Mouse (Mus musculus) thymus, postnatal 4 days (tissue): ENCODE measurements around the gene Tent4b.

Experiments used
- DNase-seq: peaks from one replicate; pipeline ENCODE4 v3.0.0; 2021

The Tent4b gene

DNA sequence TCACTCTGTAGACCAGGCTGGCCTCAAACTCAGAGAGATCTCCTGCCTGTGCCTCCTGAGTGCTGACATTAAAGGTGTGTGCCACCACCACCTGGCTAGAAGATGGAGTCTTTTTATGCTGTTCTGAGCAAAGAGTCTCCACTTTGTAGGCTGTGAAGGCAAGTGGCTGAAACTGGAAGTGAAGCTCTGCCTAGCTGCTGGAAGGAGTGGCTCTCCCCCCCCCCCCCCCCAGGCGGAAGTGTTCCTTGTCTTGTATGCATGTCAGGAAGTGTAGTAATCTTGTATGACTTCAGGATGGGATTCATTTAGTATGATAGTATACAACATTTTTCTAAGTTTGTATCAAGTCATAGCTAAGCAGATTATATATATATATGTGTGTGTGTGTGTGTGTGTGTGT is 29.8 kb downstream of the Tent4b start:
- no peak for DNase-seq

DNA sequence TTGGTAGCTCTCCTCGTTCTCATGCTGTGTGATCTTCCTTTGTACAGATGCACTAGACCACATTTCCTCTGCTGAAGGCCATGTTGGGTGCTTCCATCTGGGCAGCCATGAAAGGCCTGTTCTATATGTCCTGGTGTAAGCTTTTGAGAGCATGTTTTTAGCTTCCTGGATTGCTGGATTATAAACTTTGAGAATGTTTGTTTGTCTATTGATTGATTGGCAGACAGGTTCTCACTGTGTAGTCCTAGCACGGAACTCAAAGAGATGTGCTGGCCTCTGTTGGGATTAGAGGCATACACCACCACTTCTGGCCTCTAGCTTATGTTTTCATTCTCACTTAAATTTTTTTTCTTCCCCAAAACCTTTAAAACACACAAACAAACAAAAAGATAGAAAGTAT is 37.7 kb downstream of the Tent4b start:
- no peak for DNase-seq

DNA sequence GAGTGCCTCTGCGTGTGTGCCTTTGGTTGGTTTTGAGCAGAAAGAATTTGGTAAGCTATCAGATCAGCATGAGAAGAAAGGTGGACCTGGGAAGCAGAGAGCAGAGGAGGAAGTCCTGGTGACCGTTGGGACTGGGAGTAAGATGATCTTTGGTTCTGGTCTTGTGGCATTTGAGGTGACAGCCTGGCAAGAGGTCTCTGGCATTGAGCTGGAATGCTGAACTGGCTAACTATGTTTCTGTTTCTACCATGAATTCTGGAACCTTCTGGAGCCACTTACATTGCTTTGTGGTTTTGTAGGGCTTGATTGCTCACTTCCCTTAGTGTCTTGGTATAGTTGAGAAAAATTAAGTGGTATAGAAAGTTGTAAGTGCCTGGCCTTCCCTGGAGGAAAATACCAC is 38.6 kb downstream of the Tent4b start:
- DNase-seq, result no peak

DNA sequence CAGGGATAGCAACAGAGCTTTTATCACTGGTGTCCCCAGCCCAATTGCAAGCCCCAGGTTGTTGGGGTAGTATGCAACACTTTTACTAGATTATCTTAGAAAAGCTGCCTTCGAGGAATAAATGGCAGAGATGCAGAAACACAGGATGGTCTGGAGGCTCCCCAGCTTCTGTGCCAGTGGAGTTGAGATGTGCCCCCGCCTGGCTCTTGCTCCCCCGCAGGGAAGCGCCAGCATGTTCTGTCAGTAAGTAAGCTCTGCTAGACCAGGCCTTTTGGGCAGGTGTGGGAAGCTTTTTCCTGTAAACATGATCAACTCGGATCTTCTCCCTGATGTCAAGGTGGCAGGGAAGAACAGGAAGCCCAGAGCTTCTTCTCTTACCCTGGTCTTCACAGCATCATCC is 40.3 kb downstream of the Tent4b start:
- DNase-seq, result no peak

DNA sequence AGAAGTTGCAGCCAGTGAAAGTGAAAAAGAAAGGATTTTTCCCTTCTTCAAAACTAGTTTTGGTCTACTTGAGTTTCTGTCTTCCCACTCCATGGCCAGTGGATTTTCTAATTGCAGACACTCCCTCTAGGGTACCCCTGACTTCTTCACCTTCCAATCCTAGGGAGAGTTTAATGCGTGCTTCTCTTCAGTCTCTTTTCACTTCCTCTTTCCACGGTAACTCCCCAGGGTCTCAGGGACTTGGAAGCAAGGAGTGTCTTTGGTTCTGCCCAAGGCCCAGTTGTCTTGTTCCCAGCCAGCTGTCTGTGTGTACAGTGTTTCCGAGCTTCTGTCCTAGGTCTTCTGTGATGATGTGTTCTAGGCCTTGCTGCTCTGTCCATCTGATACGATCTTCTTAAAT is 42.9 kb downstream of the Tent4b start:
- DNase-seq, result no peak

DNA sequence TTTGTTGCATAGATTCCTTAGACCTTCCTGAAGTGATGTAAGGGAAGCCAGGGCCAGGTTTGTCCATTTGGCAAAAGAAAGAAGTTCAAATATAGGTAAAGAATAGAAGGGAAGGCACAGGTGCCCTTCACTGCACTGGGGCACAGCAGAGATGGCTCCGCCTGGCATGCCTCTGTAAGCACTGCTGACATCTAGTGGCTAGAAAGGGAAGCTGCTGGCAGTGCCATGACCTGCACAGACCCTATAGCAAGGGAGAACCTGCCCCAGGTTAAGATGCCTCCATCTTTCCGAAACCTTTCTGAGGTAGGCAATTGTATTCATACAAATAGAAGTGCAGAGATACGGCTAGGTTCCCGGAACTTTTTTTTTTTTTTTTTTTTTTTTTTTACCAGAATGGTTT is 45.3 kb downstream of the Tent4b start:
- peak; percentile 75 for DNase-seq

DNA sequence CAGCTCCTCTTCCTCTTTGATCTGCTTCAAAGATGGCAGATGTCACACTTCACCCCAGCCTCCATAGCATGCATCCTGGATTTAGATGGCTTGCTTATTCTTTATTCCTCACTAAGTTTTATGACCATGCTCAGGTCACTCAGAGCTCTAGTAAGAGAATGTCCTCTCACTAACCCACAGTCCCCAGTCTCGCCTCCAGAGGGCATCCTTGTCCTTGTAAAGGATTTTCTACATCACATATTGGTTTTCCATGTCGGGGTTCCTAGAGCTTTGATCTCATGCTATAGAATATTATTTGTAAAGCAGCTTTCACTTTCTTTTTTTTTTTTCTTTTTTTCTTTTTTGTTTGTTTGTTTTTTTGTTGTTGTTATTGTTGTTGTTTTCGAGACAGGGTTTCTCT is 53.8 kb downstream of the Tent4b start:
- peak; percentile 81 for DNase-seq

DNA sequence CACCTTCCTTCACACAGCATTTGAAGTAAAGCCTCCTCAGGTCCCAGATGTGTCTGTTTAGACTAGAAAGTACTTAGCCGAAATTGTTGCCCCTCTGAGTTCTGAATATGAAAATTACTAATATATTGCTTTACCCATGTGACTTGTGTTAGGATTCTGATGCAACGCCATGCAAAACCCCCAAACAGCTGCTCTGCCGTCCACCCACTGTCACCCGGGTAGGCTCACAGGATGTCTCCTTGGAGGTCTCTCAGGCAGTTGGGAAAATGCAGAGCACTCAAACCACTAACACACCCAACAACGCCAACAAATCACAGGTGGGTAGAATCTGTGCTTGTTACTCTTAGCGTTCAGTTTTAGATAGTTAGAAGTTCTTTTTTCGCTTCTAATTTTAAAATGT is 55.9 kb downstream of the Tent4b start:
- DNase-seq, result no peak

DNA sequence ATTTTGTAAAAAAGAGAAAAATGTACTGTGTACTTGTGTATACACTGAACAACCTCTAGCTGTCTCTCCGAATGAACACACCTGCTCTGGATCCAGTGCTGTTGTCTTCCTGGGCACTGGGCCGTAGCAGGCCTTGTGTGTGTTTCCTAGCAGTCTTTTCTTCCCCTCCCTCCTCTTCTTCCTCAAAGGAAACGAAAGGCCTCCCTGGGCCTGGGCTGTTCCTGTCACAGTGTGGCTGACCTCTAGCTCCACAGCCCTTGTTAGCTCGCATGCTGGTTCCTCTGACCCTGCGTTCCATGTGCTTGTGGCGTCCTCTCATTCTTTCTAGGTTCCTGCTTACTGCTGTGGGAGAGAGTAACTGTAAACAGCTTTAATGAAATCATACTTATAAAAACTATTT is 59.0 kb downstream of the Tent4b start:
- DNase-seq, result no peak

DNA sequence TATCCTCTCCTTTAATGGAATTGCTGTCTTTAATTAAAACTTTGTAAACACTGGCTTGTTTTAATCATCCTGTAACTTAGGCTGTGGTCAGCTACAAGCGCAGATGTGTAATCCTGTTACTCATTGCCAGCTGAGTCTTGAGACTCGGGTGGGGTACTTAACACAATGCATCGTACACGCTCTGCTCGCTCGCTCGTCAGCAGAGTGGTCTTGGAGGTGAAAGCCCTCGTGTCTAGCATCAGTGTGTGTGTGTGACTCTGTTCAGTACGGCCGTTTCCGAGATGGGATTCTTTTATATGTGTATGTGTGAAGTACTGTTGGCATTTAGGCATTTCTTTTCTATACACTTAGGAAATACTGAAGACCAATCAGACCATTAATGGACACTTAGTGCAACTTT is 59.5 kb downstream of the Tent4b start:
- no peak for DNase-seq

DNA sequence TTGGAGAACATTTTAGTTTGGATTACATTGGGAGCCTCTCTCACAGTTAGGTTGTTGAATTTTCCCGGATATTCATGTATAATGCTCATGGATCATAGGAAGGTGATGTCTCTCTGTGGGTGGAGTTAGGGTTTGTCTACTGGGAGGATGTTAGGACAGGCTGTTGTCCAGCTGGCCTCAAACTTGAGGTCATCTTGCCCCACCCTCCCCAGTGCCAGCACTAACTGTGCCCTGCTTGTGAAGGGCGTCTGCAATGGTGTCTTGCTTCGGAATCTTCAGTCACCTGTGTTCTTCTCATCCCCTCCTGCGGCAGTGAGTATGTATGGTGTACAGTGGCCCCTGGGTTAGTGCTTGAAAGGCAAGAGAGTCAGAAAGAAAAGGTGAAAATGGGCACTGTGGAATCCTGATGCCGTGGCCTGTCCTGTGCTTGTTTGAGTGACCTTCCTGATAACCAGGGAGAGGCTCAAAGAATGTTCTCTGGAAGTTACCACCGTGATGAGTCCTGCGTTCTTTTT is 61.5 kb downstream of the Tent4b start:
- no peak for DNase-seq

DNA sequence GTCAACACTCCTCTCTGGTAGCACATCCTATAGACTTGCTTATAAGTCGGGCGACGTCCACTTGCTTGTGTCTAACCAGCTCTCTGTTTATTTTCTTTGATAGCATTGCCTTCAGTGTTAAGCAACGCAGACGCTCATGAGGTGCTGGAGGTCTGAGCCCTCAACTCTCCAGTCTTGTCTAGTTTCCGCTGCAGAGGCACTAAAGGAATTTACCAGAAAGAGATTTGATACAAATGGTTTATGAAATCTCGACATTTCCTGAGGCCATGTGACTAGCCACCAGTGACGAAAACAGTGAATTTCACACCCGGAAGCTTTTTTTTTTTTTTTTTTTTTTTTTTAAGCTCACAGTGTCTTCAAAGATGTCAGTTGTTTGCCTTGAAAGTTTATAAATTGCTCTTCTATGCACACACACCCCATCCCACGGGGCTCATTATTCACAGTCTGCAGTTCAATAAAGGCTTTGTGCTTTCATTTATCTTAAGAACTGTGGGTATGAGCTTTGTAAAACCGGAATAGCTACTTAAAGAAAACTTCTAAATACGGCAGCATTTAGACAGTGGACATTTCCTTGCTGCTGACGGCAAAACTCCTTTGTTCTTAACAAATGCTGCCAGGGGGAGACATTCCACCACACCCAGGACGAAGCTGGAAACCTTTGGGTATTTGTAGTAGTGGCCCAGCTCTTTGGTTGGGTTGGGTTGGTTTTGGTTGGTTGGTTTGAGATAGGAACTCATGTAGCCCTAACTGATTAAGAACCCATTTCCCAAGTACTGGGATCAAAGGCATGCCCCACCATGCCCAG is 64.0 kb downstream of the Tent4b start:
- no peak for DNase-seq

DNA sequence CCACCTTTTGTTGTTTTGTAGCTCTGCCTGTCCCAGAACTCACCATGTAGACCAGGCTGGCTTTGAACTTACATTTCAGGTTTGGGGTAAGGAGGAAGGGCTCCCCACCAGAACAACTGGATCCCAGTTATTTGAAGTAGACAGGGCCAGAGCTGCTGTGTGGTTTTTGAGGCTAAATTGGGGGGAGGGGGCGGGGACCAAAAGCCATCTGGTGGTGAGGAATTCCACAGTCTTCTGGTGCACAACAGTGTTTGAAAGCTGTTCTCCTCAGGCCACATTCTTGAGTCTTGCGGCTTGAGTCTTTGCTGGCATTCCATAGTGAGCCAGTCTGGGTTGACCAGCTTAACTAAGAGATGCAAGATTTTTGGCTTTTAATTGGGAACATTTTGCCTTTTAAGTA is 66.5 kb downstream of the Tent4b start:
- DNase-seq, result no peak

DNA sequence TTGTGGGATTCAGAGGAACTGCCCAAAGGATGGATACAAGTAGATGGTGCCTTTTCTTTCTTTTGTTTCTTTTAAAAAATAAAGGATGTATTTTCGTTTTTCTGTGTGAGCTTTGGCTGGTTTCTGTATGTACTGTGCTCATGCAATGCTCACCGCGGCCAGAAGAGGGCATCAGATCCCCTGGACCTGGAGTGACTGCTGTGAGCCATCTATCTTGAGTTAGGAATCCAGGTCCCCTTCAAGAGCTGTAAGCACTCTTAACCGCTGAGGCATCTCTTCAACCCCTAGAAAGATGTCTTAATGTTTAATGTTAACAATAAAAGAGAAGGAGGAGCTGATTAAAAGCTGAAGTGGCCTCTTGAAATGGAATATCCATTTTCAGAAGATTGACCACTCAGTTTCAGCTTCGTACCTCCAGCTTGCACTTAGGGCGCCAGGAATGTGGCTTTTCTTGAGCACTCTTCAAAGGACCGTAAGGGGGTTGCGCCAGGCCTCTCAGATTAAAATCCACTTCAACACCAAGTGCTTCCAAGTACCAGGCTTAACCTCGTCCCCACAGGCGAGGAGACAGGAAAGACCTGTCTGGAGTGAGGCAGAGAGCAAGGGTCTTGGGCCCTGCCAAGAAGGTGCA is 67.3 kb downstream of the Tent4b start:
- peak; percentile 92 for DNase-seq

DNA sequence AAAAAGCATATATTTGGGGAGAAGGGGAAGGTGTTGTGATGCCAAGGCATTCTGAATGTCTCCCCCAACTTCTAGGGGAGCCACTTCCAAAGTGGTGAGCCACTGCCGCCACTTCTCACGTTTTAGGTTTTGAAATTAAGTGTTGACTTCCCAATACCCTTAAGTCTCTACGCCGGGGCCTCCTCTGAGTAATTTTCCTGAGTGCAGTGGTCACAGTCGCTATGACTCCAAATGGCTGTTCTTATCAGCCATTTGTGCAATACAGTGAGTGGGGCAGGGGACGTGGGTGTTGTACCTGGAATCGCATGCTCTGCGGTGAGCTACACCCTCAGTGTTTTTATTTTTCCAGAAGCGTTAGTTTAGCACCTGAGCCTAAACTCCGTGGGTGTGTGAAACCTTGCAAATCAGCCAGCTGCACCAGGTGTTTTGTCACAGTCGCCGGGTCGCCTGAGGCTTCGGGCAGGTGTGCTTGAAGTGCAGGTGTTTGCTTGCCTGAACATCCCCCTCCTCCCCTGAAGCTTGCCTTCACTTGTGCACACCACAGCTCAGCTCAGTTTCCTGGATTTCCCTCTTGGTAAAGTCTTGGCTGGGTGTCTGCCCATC is 67.9 kb downstream of the Tent4b start:
- peak; percentile 27 for DNase-seq

DNA sequence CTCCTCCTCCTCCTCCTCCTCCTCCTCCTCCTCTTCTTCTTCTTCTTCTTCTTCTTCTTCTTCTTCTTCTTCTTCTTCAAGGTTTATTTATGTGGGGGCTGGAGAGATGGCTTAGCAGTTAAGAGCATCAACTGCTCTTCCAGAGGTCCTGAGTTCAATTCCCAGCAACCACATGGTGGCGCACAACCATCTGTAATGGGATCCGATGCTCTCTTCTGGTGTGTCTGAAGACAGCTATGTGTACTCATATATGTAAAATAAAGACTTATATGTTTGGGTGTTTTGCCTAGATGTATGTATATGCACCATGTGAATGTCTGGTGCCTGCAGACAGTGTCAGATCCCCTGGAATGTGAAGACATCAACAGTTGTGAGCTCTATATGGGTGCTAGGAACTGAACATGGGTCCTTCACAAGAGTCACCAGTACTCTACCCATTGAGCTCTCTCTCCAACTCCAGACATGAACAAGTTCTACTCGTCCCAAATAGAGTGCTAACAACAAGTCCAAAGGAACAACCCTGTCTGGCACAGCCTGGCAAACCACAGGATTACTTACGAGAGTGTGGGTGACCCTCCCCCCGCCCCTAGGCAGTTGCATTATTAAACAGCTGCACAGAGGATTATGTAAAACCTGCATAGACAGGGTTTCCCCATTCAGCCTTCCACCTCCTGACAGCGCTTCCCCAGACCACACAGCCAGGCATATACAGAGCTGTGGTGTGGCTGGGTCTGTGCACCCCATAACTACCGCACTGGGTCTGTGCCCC is 70.3 kb downstream of the Tent4b start:
- peak; percentile 46 for DNase-seq

DNA sequence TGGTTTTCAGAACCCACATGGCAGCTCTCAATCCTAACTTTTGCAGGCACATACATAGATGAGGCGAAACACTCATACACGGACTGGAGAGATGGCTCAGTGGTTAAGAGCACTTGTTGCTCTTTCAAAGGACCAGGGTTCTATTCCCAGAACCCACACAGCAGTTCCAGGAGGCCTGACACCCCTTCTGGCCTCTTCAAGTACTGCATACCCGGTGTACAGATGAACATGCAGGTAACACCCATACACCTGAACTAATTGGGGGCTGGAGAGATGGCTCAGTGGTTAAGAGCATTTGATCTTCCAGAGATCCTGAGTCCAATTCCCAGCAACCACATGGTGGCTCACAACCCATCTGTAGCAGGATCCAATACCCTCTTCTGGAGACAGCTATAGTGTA is 71.1 kb downstream of the Tent4b start:
- DNase-seq, result no peak

DNA sequence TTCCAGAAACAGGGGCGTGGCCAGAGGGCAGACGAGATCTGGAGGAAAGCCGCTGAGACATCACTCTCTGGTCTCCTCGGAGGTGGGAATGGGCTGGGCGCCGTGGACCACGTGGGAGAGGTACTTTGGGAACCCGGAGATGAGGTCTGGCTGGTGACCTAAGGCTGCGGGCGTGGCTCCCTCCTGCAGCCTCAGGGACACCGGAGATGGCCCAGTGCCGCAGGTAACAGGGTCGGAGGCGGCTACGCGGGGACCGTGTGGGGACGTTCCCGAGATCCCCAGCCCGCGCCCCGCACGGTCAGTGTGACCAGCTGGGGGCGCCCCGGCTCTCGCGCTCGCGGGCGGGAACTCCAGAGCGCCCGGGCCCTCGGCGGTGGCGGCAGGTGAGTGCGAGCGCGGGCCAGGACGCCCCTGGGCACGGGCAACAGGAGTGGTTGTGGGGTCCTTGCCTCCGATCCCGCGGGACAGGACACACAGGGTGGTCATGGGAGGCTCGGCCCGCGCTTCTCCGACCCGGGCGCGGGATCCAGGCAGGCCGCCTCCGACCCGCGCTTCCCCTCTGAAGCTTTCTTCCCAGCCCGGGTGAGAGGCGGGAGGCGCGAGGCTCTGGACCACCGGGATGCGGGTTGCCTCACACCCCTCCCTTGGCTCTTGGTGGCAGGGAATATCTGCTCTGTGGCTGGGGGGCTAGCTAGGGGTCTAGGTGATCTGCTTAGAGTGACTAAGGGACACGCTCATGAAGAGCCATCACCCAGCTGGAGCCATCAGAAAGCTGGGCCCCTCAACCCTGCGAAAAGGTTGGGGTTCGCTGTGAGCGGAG is 73.4 kb downstream of the Tent4b start, which contains the start of gene Adcy7:
Gene Adcy7, plus strand, starts transcription at position 173 of the 820 bp plus-strand sequence.
- peak; percentile 91 for DNase-seq

DNA sequence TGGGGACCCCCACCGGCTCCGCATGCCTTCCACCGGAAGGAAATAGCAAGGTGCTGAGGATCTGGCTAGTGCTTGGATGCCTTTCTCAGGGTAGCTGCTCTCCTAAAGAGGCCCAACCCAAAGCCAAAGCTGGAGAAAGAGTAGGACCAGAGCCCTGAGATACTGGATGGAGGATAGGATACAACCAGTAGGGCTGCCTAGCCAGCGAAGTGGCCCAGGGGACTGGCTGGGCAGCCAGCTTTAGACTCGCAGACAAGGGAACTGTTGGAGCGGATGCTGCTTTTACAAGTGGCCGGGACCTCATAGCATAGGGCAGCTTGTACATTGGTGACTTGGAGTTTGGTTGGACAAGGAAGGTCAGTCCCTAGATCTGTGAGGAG is 74.0 kb downstream of the Tent4b start:
- DNase-seq, result no peak

DNA sequence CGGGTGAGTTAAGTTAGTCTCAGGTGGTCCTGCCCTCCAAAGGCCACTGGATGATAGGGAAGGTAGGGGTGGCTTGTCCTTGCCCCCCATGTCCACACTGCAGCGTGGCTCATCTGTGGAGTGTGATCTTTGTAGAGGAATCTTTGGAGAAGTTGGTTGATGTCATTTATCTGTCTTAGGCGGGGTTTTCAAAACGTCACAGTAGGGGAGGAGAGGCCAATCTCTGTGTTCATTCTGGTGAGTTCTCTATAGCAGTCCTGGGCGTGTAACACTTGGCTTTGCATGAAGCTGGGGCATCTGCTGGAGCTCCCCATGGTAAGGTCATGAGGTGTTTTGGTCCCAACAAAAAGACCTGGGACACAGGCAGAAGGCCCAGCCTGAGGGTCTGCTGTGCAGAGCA is 75.1 kb downstream of the Tent4b start:
- DNase-seq, result no peak

DNA sequence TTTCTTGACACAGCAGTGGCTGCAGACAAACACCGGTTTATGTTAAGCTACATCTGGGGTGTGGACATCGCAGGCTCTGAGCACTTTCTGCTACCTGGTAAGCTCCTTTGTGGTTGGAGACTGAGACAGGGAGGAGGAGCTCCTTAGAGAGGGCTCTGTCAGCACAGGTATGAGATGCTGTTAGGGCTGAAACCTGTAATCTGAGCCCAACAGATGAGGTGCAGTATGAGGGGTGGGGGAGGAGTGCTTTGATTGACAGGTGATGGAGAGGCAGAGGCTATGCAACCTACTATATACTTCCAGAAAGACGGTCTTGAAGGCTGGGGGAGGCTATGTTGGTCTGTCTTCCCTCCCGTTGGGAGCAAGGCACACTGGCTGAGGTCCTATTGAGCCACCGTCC is 80.2 kb downstream of the Tent4b start:
- DNase-seq, result no peak

DNA sequence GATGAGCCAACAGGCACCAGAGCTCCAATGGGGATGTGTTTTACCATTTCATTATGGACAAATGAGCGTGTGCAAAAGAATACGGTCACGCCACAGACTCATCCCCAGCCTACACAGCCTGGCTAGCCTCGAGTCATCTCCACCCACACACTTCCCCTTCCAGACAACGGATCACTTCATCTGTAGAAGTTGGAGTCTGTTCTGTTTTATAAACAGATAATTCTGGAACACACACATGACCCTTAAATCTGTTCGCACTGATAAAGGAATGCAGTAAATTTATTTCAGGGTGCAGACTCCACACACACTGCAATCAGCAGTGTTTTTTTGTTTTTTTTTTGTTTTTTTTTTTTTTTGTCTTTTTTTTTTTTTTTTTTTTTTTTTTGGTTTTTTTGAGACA is 80.7 kb downstream of the Tent4b start:
- no peak for DNase-seq
